Mouse (Mus musculus) ovary, postnatal 14 days (tissue): Measurements from ENCODE around the gene Gdi2.
"Not testable (repeated sequence)": the region's sequence is repeated elsewhere in the genome, so short reads cannot be mapped to it uniquely, and the experiment has no call there.

Source experiments
- DNase-seq: peaks from one replicate; pipeline ENCODE4 v3.0.0; 2022; ENCODE audit warnings: low spot score

Gdi2 gene

DNA sequence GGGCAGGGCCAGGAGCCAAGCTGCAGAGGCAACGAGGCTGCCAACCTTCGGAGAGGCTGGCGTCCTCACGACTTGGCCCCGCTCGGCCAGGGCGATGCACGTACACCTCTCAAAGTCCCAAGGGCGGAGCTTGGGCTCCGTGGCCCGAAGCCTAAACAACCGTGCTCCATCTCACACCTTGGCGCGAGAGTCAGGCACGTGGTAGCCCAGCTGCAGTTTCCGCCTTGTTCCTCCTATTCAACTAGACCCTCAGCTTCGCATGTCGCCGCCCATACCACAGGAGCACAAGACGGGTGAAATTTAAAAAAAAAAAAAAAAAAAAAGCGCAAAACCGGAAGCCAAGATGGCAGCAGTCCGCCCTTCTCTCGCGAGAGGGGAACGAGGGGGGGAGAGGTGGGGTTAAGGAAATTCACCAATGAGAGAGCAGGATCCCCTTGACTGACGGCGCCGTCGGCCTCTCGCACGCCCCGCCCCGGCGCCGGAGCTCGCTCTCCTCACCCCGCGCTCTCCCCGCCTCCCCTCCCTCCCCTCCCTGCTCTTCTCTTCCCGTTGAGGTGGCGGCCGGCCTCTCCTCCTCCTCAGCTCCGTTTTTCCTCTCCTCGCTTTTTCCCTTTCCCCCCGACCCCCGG lies at the start of gene Gdi2:
Gdi2 (plus strand) TSS at position 470 of the 629 bp plus-strand sequence.
- peak; percentile 91 for DNase-seq

DNA sequence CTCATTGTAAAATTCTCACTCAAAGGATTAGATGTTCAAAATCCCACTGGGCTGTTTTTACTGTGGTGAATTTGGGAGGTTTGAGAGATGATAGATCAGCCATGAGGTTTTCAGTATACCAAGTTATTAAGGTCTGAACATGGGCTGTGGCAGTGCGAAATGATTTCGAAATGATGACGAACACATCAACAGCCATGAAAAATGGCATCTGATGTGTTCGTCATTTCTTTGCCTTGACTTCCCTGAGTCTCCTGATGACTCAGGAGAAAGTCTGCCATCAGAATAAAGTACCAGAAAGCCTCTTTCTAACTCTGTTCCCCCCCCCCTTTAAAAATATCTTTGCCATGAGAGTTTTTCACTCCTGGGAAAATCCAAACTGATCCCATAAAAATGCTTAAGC lies 42.3 kb upstream of the Gdi2 start:
- no peak for DNase-seq

DNA sequence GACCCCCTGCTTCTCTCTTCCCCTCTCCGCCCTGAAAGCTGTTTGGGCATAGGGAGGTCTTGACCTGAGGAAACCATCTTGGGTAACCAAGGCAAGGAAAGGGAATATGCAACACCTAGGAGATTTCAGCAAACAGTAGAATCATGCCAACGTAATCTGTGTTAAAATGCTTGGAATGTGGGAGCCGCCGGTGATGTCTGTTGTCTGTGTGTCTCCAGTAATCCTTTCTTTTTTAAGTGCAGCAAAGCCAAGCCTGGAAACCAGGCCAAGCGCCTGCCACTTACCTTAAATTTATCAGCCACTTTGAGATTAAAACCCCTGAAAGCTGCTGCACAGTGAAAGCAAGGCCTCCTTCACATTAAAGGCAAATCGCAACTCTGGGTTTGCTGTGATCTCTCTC lies 36.8 kb upstream of the Gdi2 start:
- DNase-seq, result not testable (repeated sequence)

DNA sequence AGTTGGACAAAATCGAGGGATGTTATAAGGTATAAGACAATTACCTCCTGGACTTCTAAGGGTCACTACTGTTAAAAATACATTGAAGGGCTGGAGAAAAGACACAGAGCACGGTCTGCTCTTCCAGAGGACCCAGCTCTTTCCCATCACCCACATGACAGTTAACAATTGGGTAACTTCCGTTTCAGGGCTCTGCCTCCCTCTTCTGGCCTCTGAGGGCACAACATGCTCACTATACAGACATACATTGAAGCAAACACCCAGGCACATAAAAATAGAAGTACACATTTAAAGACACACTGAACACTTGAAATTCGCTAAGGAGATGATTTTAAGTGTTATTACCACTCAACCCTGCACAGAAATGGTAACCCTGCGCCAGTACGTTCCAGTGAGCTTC lies 22.5 kb upstream of the Gdi2 start:
- not testable (repeated sequence) for DNase-seq

DNA sequence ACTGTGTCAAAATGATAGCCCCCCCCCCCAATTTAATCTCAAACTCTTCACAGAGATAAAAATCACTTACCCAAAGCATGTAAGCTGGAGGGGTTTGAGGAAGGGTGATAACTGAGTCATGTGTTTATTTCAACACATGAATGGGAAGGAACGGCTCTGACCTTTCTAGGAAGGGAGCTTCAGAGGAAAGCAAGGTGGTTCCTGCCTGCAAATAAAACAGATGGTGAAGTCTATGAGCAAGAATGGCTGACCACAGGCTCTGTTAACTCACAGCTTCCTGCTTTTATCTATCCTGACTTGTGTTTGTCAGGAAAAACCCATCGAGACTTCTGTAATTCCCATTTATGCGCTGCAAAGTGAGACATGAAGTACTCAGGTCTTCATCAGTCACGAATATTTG lies 18.5 kb upstream of the Gdi2 start:
- not testable (repeated sequence) for DNase-seq

DNA sequence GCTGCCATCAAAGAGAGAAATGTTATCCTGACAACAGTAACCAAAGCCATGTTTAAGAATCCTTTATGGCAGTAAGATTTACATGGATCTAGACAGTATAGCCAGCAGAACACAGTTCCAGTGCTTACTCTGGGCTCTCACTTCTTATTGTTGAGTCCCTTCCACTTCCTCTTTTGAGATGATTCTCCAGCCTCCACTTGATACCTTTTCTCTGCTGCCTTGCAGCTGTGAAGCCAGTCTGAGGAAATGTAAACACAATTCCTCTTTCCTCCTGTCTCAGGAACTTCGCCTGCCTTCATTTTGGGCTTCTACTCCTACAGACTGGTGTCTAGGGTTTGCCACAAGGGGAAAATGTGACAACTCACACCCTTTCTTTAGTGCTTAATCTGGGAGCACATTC lies 17.9 kb upstream of the Gdi2 start:
- DNase-seq, result not testable (repeated sequence)

DNA sequence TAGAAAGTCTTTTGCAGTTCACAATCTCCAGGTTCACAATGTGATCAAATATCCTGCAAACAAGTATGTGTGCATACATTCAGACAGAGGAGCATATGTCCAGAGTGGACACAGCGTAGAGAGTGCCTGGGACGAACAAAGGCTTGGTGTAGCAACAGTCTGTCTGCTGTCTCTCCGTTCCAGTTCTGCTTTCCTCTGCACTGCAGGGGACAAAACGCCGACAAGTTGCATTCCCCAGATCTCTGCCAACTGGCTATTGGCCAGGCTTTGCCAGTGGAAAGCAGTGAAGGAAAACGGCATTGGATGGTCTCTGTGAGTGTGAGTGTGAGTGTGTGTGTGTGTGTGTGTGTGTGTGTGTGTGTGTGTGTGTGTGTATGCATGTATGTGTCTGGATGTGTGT lies 14.4 kb upstream of the Gdi2 start:
- DNase-seq, result no peak

DNA sequence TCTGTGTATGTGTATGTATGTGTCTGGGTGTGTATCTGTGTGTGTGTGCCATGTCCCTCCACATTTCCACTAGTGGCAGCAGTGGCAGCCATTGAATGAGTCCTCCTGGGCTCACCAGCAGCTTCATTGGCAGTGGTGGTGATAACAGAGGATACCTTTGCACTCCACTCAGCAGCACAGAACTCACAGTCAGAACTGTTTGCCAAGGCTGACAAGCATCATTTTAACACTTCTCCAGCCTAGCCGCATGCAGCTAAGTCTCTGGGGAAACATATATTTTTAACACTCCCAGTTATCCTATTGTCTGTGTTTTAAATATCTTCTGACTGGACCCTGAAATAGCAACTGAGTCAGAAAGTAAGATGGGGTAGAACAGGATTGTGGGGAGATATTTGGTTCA lies 13.9 kb upstream of the Gdi2 start:
- DNase-seq, result no peak

DNA sequence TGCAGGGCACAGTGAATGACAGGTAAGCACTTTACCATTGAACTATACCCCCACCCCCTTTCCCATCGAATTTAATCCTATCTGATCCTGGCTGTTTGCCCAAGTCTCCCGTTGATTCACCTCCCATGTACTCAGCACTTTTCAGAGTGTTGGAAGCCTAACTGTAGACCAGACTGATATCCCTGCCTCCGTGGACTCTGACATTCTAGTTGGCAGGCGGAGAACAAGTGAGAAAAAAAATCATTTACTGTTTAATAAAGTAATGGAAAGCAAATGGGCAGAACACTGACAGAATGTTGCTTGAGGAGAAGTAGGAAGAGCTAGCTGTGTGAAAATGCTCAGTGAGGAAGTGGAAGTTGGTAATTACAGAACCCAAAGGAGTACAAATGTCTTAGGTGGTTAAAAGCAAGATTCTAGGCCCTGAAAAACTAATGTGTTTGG lies 12.2 kb upstream of the Gdi2 start:
- DNase-seq, result no peak

DNA sequence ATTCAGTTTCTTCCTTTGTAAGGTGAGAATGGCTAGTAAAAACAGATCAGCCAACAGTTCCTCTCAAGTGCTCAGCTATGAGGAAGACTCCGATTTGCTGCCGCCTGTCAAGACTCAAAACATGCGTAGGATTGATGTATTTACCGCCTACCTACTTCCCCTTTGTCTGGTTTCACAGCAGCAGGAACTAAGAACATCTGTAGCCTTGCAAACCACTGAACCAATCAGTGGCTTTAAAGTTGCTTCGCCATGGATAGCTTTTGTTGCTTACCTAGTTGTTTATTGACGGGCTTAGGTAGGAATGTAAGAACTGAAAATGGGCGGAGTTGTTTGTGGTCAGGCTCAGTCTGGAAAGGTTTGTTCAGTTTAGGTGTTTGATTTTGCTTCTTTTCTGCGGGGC lies 11.5 kb upstream of the Gdi2 start:
- DNase-seq, result no peak

DNA sequence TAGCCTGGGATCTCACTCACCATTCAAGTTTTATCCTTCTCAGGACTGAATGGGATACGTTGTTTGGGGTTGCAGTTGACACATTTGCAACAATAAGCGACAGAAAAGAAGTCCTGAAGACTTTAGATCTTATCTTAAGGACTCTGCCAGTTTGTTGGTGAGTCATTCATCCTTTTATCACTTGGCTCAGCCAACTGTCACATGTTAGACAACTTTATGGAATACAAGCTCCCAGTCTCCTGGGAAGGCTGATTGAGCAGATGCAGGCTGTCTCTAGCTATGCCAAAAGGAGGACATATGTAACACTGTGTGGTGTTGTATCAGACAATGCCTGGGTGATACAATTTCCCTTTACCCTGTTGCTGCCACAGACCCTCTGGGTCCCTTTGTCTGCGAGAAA lies 7.4 kb upstream of the Gdi2 start:
- no peak for DNase-seq

DNA sequence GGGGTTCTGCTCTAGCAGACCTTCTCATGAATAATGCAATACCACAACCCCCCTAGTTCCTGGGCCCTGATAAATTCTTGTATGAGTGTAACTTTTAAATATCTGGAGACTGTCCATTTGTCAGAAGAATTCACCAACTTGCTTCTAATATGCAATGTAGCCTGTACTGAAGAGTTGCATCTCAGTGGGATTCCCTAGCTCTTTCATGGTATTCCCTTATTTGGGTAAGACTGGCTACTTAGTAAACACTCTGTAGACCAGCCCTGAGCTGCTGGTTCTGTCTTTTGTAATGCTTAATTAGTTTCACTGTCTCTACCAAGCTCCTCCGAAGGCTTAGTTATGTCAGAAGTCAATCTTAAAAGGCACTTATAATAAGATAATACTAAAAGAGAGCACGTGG lies 6.7 kb upstream of the Gdi2 start:
- DNase-seq, result not testable (repeated sequence)

DNA sequence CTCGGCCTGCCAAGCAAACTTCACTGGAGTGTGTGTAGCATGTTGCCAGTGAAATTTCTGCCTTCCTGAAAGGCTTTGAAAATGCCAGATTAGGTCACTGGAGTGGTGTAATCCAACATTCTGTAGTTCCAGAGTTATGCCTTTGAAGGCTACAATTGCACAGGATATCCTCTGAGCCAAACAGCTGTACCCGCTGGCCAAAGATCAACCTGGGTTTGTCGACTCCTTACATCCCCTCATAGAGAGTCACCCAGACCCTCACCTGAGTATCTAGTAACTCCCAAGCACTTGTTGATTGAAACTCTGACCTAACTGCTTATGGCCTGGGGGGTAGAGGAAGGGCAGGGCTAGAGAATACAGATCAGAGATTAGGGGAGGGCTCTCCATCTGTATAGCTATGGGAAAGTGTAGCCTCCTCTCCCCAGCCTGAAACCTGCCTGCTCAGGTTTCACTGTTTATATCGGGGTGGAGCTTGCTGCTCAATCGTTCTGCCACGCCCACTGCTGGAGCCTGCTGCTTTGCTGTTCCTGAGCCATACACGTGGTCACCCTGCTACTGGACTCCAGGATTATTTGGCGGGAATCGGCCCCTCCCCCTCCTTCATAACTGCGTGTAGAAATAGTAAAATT lies 6.1 kb upstream of the Gdi2 start:
- DNase-seq, result no peak

DNA sequence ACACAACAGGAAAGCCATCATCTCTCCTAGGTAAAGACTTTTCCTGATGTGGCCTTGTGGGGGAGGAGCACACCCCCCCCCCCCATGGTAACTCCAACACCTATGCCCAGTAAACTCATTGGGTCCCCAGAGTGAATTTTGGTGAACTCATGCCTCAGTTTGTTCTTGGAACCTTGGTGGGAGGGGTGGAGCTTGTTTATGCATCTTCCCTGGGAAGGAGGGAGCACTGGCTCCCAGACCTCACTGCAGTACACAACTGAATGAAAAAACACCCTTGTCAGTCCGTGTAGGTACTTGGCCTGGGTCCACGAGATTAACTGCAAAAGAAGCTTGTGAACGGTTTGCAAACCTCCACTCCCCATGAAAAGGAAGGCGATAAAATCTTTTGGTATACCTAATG lies 5.4 kb upstream of the Gdi2 start:
- DNase-seq, result no peak

DNA sequence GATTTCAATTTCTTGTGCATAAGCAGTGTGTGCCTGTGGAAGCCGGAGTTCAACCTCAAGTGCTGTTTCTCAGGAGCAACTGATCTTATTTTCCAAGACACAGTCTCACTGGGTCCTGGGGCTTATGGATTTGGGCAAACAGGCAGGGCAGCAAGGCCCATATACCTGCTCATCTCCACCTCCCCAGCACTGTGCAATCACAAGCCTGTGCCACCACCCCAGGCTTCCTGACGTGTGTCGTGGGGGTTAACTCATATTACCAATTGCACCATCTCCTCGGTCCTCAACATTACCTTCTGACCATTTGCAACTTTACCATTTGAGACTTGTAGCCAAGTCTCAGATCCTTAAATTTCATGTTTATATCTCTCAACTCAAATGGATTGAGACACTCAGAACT lies 3.7 kb upstream of the Gdi2 start:
- no peak for DNase-seq

DNA sequence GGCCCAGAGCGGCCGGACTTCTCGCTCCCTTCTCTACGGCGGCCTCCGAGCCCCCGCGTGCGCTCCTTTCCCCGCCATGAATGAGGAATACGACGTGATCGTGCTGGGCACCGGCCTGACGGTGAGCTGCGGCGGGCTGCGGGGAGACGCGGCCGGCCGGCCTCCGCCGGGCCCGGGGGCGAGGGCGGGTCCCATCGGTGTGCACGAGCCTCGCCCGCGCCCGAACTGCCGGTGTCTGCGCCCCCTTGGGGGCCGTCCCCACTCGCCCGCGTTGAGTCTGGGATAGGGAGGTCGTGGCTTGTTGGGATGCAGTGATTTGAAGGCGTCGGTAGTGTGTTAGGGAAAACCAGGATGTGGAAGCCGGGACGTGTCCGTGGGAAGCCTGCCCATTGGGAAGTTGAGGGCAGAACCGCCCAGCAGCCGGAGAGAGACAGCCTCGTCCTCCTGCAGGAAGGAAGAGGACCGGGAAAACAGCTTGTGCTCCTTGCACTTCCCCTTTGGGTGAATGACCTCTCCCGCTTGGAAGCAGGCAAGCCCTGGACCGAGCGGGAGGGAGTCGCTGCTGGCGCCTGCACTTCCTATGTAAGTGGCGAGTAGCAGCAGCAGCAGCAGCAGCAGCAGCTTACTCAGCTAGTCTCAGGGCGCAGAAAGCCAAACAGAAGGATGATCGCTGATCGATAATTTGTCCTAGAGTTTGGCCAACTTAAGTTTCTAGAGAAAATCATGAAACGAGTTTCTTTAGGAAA lies 533 bp downstream of the Gdi2 start:
- DNase-seq, result peak; percentile 59

DNA sequence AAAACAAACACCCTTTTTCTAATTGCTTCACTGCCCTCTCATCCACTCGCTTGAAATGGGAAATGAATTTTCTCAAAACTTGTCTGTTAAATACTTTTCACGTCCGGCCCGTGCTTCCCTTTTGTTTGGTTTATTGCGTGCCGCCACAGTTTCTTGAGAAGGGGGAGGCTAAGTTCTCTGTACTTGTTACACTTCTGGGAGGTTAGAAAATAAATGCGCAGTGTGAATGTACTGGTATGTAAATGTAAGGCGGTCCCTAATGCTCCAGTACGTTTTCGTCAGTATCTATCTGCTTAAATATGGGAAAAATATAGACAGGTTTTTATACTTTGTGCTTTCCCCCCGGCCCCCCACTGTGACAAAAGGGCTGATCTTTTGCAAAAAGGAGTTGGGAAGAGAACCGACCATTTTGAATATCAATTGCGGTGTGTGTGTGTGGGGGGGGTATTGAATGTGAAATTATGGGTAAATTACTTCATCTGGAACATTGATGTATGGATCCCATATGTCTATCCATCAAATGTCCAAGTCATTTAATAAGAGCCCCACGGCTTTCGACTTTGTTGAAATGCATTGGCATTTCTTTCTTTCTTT lies 1.2 kb downstream of the Gdi2 start:
- no peak for DNase-seq

DNA sequence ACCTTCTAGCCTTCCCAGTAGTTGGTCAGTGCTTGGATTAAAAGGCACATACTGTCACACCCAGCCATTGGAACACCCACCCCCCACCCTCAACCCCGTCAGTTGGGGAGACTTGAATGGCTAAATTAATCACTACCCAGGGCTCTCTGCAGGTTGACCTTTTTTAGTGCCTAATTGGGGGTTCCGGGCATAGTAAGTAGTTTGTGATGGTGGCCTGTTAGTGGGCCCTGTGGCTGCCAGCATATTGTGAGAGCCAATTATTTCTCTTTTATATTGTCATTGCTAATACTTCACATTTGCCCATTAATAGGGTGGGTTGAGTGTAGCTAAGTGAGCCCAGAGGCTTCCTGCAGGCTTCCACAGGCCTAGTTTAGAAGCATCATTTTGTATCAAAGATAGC lies 2.3 kb downstream of the Gdi2 start:
- no peak for DNase-seq

DNA sequence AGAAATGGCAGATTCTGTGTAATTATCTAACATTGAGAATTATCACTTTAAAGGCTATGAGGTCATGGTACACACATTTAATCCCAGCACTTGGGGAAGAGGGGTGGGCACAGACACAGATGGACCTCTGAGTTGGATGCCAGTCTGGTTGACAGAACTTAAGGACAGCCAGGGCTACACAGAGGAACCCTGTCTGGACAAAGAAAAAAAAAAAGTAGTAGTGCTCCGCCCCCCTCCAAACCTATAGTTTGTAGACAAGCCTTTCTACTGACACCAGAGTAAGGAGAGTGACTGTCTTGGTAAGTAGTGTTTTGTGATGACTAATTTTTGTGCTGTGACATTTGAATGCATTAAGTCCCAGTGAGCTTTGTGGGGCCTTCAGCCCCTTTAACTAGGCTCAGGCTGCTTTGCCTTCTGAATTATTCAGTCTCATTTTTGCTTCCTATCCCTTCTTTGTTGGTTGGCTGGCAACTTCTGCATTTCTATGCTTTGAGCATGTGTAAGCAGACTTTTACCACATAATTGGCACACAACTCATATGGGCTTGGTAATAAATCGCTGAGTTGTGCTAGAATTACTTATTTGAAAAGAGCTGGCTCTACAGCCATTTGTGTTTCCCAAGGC lies 3.4 kb downstream of the Gdi2 start:
- DNase-seq, result no peak

DNA sequence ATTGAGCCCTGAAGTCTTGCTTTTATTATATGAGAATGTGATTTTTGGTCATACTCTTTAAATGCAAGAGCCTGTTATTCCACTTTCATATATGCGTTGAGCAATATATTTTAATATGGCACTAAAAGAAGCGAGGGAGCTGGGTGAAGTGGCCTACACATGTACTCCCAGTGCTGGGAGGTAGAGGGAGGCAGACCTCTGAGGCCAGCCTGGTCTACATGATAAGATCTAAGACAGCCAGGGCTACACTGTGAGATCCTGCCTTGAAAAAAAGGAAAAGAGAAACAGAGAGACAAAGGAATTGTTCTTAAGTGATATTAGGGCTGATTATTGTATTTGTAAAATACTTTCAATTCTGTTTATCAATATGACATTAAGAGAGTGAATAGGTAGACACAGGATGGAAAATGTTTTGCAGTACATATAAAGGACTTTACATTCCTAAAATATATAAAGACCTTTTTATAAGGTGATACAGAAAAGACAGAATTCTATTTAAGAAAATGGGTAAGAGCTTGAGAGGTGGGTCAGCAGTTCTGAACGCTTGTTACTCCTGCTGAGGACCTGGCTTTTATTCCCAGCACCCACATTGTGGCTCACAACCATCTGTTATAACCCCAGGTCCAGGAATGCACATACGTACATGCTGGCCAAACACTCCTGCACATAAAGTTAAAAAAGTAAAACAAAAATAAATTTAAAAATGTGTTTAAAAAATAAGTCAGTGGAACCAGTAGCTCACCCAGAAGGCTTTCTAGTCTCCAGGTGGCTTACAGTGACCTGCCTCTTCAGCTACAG lies 6.4 kb downstream of the Gdi2 start:
- DNase-seq, result no peak

DNA sequence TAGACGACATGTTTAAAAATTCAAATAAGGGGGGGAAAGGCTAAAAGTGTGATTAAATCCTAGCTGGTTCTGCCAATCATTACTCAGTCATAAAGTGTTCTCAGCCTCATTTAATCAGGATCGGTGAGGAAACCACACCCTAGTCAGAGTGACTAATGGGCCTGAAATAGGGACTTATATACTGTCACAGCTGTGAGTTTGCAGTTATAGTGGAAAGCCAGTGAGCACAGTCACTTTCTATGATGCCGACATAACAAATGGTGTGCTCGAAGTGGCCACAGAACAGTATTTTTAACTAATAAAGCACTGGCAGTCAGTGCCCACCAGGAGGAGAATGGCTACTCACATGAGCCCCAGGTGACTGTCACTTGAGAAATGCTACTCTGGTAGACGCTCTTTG lies 7.1 kb downstream of the Gdi2 start:
- DNase-seq, result no peak

DNA sequence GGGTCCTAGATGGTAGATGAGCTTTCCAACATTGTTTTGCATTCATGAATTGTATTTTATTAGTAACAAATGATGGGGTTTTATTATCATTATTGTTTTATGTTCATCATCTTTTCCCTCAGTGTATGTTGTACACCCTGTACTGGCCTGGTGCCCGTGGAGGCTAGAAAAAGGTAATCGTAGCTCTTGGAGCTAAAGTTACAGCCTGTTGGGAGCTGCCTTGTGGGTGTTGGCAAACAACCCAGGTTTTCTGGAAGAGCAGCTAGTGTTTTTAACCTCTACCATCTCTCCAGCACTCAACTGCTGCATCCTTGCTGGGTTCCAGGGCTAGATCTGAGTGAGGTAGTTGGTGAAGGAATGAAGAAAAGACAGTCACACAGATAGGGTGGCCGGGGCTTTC lies 9.5 kb downstream of the Gdi2 start:
- no peak for DNase-seq
